Mouse (Mus musculus) cerebellum, adult 2 months (tissue): Measurements from ENCODE around the gene Olfr402.

Experiments used
- CTCF ChIP-seq: fragments of 200-500 bp; IDR thresholded peaks from 2 replicates; pipeline ENCODE4 v1.5.1; 2011; ENCODE audit warnings: low read depth, mild to moderate bottlenecking, control low read depth, low read length, moderate library complexity, borderline replicate concordance; ENCODE audit not compliant: insufficient read depth
- POLR2A ChIP-seq: fragments of 200-500 bp; IDR thresholded peaks from 2 replicates; pipeline ENCODE4 v1.6.1; 2011; ENCODE audit warnings: low read length, control low read depth, borderline replicate concordance; ENCODE audit not compliant: insufficient read depth

GRCm38 (mm10) chr11:74153229-74153628 lies at the start of gene Olfr402:
- no peak for TF ChIP-seq CTCF
- no peak for TF ChIP-seq POLR2A
